Mouse (Mus musculus) gastrocnemius, adult 8-10 months (tissue): ENCODE measurements at regions not wholly inside any gene's neighbourhood (a gene's known extent, or its start where the extent isn't known, plus 50 kb on each side); places are given as distances from the start of the nearest gene placed in this dataset.
A peak's percentile ranks its signal among the peaks of the same experiment; 100 is the strongest.

ENCODE experiments used
- DNase-seq, 2 experiments: peaks; one replicate each; pipeline ENCODE4 v3.0.0; 2022; ENCODE audit warnings: low spot score in 2 of 2

GRCm38 (mm10) chr5:51923417-51923816 lies 266.9 kb downstream of the Dhx15 start:
- DNase-seq, result no peak

DNA sequence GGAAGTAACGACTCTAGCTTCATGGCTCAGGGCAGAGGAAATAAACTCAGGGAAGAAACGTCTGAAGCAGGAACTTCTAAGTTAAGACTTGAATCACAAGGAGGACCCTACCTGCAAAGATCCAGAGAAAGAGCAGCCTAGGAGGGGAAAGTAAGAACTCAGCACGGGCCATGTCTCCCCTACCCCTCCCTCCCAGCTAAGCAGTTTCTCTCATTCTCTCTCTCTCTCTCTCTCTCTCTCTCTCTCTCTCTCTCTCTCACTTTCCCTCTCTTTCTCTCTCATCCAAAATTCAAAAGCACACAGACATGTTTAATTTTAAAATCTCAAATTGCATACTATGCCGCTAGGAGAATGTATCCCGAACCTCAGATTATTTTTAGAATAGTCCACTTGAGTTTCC lies 267.3 kb downstream of the Dhx15 start:
- no peak for DNase-seq

DNA sequence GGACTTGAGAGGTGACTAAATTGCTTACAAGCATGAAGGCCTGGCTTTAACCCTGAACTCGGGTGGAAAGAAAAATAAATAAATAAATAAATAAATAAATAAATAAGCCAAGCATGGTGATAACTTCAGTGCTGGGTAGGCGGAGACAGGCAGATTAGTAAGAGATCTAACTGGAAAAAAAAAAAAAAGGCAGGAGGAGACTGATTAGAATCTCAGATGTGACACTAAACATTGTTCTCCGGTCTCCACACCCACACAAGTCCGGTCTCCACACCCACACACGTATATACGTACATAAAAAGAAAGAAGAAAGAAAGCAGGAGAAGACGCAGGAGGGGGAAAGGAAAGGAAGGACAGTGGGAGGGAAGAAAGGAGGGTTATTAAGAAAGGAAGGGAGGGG lies 267.8 kb downstream of the Dhx15 start:
- DNase-seq, result no peak

GRCm38 (mm10) chr5:51917812-51918448 lies 272.4 kb downstream of the Dhx15 start:
- no peak for DNase-seq

GRCm38 (mm10) chr5:51914731-51915130 lies 275.6 kb downstream of the Dhx15 start:
- DNase-seq, result no peak

GRCm38 (mm10) chr5:51908861-51909260 lies 281.5 kb downstream of the Dhx15 start:
- peak; percentile 8 to 9 for DNase-seq

- DNase-seq, result no peak
Measured at GRCm38 (mm10) chr5:51906315-51907109, 283.8 kb downstream of the Dhx15 start.

DNA sequence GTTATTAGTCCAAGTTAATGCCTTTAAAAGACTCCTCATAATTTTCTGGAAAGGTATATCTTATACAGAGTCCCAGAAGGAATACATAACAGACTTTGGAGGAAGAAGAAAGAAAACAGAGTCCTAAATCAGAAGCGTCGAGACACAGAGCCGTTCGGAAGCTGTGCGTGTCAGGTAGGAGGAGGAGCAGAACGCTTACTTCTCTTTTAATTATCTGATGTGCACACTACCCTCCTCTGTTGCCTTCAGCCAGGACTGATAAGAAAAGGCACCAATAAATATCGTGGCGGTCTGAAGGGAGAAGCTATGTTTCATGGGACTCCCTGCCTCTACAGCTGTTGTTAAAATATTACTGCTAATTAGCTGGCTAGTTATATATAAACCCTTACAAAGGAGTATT lies 296.2 kb downstream of the Dhx15 start:
- no peak for DNase-seq

DNA sequence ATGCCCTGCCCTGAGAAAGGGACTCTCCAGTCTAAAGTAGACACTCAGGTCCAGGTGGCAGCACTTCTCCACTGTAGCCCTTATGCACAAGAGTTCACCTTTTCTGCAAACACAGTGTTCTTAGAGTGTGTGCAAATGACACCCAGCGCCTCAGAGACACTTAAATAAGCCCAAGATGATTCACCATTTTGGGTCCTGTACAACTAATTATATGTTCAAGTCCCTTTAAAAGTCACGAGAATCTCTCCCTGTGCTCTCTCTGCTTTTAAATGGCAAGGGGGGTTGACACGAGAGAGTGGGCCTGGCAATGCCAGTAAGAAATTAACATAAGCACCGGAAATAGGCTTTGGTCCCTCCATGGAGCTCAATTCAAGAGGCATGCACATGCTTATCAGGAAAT lies 299.0 kb downstream of the Dhx15 start:
- no peak for DNase-seq

DNA sequence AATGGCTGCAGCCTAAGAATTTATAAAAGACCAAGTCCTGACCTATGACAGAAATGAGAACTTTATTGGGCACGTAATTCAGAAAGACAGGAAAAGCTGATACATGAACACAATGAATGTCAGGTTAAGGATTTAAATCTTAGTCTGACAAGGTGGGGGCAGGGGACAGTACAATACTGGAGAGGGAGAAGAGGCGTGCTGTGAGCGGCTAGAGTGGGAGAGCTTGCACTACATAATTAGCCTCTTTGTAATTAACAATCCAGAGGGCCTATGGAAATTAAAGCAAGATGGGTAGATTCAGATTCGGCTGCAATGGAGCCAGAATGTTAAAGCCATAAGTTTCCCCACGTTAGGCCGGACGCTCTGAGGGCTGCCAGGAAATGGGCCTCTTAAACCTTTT lies 301.9 kb downstream of the Dhx15 start:
- DNase-seq, result no peak

DNA sequence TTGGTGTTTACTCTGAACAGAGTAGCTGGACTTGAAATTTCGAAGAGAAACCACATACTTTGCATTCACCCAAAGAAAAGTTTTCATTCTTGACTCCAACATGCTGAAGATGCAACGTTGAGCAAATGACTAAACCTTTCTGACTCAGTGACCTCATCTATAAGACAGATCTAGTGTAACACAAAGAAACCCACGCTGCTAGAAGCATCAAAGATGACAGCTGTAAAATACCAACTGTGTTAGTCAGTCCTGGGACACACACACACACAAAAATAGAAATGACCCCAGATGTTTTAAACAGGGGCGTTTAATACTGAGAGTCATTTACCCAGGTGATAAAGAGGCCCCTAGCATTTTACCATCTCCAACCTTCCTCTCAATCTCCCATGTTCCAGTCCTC lies 307.7 kb downstream of the Dhx15 start:
- DNase-seq, result no peak

DNA sequence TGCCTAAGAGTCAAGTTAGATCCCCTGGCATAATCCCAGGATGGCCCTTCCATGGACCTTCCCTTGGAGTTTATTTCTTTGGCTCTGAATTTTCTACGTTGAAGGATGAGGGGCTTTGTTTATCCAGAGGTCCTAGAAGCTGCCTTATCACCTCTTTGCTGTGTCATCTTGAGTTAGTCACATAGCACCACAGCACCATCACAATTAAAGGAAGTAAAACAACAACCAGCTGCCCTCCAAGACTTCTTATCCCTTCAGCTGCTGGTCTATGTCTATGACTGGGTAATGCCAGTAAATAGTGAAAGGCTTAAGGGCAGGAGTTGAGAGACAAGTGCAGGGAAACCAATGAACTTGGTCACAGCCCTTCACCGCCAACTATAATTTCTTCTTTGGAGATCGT lies 308.1 kb downstream of the Dhx15 start:
- DNase-seq, result no peak

GRCm38 (mm10) chr5:51876846-51877245 lies 309.3 kb upstream of the Ppargc1a start:
- DNase-seq, result no peak

DNA sequence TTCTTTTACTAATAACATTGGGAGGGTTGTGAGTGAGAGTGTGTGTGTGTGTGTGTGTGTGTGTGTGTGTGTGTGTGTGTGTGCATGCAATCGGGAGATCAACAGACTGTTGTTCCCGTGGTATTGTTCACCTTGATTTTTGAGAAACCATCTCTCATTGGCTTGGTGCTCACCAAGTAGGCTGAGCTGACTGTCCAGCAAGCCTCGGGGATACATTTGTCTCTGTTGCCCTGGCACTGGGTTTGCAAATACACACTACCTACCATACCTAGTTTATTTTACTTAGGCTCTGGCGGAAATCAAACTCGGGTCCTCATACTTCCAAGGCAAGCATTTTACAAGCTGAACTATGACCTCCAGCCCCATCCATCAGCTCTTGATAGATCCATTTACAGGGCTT lies 306.0 kb upstream of the Ppargc1a start:
- no peak for DNase-seq

- DNase-seq, result no peak
Measured at GRCm38 (mm10) chr5:51871735-51872134, 304.2 kb upstream of the Ppargc1a start.

DNA sequence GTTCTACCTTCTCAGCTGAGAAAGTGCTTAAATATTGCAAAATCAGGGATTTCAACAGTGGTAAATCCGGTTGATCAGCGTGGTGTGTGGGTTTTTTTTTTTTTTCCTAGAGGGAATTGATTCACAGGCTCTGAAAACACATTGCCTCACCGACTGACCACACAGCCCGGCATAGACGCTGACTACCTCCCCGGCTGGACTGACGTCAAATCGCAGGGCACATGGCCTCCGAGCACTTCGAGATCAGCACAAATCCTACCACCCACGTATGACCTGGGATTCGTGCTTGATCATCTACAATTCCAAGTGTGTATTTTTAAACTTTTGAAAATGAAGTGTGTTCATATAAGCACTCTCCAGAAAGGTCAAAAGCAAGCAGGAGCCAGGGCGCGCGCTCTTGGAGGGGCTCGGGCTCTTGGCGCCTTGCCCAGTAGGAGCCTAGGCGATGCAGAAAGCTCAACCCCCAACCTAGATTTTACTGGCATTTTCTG lies 300.7 kb upstream of the Ppargc1a start:
- DNase-seq, result no peak

DNA sequence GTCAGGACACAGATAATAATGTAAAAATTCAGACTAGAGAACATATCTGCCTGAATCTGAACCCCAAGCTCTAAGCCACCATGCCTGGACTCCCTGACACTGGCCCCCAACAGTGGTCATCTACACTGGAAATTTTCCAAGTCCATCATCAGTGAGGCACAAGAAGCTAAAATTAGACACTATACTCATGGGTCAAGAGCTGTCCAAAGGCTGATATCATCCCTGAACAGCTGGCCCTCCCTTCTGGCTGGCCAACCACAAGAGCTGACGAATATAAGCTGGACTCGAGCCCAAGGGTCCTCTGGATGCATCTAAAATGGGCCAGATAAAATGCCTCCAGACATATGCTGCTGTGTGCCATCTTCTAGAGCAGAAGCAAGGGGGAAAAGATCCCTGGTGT lies 298.5 kb upstream of the Ppargc1a start:
- no peak for DNase-seq

DNA sequence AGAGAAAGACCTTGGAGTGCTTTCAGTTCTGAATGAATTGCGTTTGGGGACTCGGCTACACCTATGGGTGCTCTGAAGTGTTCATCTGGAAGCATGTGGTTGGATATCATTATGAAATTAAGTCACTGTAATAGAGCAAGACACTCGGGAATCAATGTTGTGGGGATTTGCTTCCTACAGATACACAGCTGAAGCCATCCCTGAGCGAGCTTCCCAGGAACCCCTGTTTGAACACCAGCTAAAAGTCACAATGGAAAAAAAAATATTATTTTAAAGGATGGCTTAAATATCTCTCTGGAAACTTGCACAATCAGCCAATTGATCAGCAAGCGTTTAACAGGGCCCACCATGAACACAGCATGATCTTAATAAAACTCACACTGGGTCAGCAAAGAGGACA lies 293.0 kb upstream of the Ppargc1a start:
- no peak for DNase-seq

DNA sequence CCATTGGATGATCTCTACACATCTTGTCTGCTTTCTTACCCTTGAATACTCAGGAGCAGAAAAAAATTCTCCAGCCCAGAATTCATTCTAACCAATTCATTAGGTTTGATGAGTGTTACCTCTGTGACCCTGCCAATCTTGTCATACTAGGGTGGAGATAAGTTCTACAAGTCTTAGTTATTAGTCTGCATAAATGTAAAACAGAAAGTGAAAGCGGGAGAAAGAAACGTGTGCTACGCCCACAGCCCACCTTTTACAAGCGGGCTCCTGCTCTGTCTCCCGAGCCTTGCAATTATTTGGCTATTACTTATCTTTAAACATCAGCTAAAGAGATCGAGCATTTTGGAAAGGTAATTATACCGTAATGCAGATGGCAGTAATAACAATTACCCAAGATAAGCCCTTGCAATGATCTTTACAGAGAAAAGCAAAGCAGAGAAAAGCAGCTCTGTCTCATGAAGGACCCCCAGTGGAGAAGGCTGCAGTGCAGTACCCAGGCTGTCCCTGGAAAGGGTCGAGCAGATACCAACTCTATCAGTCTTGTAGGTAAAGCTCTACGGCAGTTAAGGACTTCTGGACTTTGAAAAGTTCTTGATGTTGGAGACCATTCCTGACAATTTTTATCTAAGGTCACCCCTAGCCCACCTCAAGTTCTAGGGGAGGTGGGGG lies 286.1 kb upstream of the Ppargc1a start:
- no peak for DNase-seq

- no peak for DNase-seq
Measured at GRCm38 (mm10) chr5:51850091-51850490, 282.6 kb upstream of the Ppargc1a start.

- no peak for DNase-seq
Measured at GRCm38 (mm10) chr5:51849236-51849635, 281.7 kb upstream of the Ppargc1a start.

GRCm38 (mm10) chr5:51842189-51842588 lies 274.7 kb upstream of the Ppargc1a start:
- DNase-seq, result no peak

- no peak for DNase-seq
Measured at GRCm38 (mm10) chr5:51841763-51842162, 274.2 kb upstream of the Ppargc1a start.
